Mouse (Mus musculus) mesoderm, embryonic 11.5 days (tissue): ENCODE results near the gene Dnal4.

Source experiments
- DNase-seq: peaks from one replicate; pipeline ENCODE4 v3.0.0-alpha.2; 2012; ENCODE audit warnings: low read depth, low spot score

The Dnal4 gene

GRCm38 (mm10) chr15:79800701-79801100 is 23.1 kb upstream of the Dnal4 start:
- DNase-seq, result no peak

GRCm38 (mm10) chr15:79798591-79798990 is 20.9 kb upstream of the Dnal4 start:
- DNase-seq, result no peak

- no peak for DNase-seq
These were observed 20.0 kb upstream of the Dnal4 start for GRCm38 (mm10) chr15:79797680-79798079.

- no peak for DNase-seq
These were observed 19.4 kb upstream of the Dnal4 start for GRCm38 (mm10) chr15:79797096-79797495.

- no peak for DNase-seq
These were observed 18.6 kb upstream of the Dnal4 start for GRCm38 (mm10) chr15:79796256-79796655.

GRCm38 (mm10) chr15:79794173-79794572 is 16.5 kb upstream of the Dnal4 start:
- no peak for DNase-seq

- DNase-seq, result no peak
These were observed 15.4 kb upstream of the Dnal4 start for GRCm38 (mm10) chr15:79793076-79793475.

GRCm38 (mm10) chr15:79792455-79792854 is 14.8 kb upstream of the Dnal4 start:
- peak; percentile 44 for DNase-seq

- DNase-seq, result peak; percentile 87
These were observed 13.9 kb upstream of the Dnal4 start for GRCm38 (mm10) chr15:79791502-79791901.

GRCm38 (mm10) chr15:79790905-79791304 is 13.3 kb upstream of the Dnal4 start:
- no peak for DNase-seq

GRCm38 (mm10) chr15:79790111-79790510 is 12.5 kb upstream of the Dnal4 start:
- no peak for DNase-seq

- DNase-seq, result no peak
These were observed 10.2 kb upstream of the Dnal4 start for GRCm38 (mm10) chr15:79787815-79788214.

- DNase-seq, result no peak
These were observed 7.4 kb upstream of the Dnal4 start for GRCm38 (mm10) chr15:79785056-79785455.

- no peak for DNase-seq
These were observed 2.0 kb downstream of the Dnal4 start for GRCm38 (mm10) chr15:79775662-79776061.

GRCm38 (mm10) chr15:79774117-79775027 is 3.3 kb downstream of the Dnal4 start:
- DNase-seq, result peak; percentile 98

- no peak for DNase-seq
These were observed 6.9 kb downstream of the Dnal4 start for GRCm38 (mm10) chr15:79770629-79771240.

- no peak for DNase-seq
These were observed 9.3 kb downstream of the Dnal4 start for GRCm38 (mm10) chr15:79768302-79768701.

GRCm38 (mm10) chr15:79767327-79767961 is 10.2 kb downstream of the Dnal4 start:
- DNase-seq, result no peak

GRCm38 (mm10) chr15:79766586-79767071 is 11.0 kb downstream of the Dnal4 start:
- no peak for DNase-seq

GRCm38 (mm10) chr15:79766168-79766567 is 11.5 kb downstream of the Dnal4 start:
- DNase-seq, result no peak

- no peak for DNase-seq
These were observed 12.3 kb downstream of the Dnal4 start for GRCm38 (mm10) chr15:79765361-79765760.

- no peak for DNase-seq
These were observed 12.9 kb downstream of the Dnal4 start for GRCm38 (mm10) chr15:79764539-79765267.
